Mouse (Mus musculus): ENCODE results near the gene Stx6. TPM values are rescaled to one million over a fixed set of nuclear protein-coding genes. Genes with fewer than 3 reads are reported as not detected.
A peak's percentile ranks its signal among the peaks of the same experiment; 100 is the strongest.

The Stx6 gene
- polyA plus RNA-seq, 1 experiment from 2014 or later, result 82.9 TPM

DNA sequence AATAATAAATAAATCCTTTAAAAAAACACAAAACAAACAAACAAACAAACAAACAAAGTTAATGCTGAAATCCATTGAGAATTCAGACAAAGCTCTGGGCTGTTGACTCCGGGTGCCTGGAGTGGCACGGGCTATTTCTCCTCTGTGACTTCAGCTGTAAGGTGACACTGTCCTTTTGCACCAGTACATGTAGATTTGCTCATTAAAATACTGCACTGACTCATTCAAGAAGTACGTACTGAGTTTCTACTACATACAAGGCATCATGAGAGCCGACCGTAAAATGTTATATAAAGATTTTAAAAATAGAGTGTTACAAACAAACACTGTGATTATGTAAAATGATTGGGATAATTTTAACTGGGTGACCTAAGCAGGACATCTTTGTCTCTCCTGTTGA, 34.1 kb upstream of the Stx6 start:
- no peaks in the 10 kb centered on the region for H3K27me3 ChIP-seq (replicated peaks; ENCODE audit: control insufficient read depth, insufficient read depth, low read length)
- ATAC-seq, result no peak
- WGBS, result 95% methylated on average over 5 of the region's 5 CpGs

GRCm38 (mm10) chr1:155126716-155127115, 31.8 kb upstream of the Stx6 start:
- WGBS, result 75% methylated on average over 5 of the region's 5 CpGs
- no peak for ATAC-seq
- H3K4me3 ChIP-seq (ENCODE audit: low read length), result no peak overlapping the region
- no peaks in the 10 kb centered on the region for H3K36me3 ChIP-seq (ENCODE audit: control insufficient read depth, insufficient read depth, low read length)
- H3K9ac ChIP-seq (ENCODE audit: low read depth, low read length), result no peak overlapping the region
- no peaks in the 10 kb centered on the region for H3K27me3 ChIP-seq (replicated peaks; ENCODE audit: control insufficient read depth, insufficient read depth, low read length)
- H3K4me2 ChIP-seq (ENCODE audit: low read length), result no peak overlapping the region
- H3K4me1 ChIP-seq (ENCODE audit: control insufficient read depth, insufficient read depth, low read depth, low read length), result no peaks in the 10 kb centered on the region
- no peak overlapping the region for H3K27ac ChIP-seq (ENCODE audit: low read depth, low read length)
- H3K9me3 ChIP-seq (ENCODE audit: control insufficient read depth, low read length), result no peaks in the 10 kb centered on the region

More for the DNA sequence above, 34.1 kb upstream of the Stx6 start:
- Histone ChIP-seq H3K4me2 (ENCODE audit: low read length) (no peak overlapping the region), H3K9ac (ENCODE audit: low read depth, low read length) (no peak overlapping the region), H3K9me3 (ENCODE audit: control insufficient read depth, low read length) (no peaks in the 10 kb centered on the region), H3K27ac (ENCODE audit: low read depth, low read length) (no peak overlapping the region), H3K4me3 (ENCODE audit: low read length) (no peak overlapping the region), H3K4me1 (ENCODE audit: control insufficient read depth, insufficient read depth, low read depth, low read length) (no peaks in the 10 kb centered on the region), H3K36me3 (ENCODE audit: control insufficient read depth, insufficient read depth, low read length) (no peaks in the 10 kb centered on the region)

GRCm38 (mm10) chr1:155127429-155127934, 31.0 kb upstream of the Stx6 start:
- Histone ChIP-seq H3K27me3 (replicated peaks; ENCODE audit: control insufficient read depth, insufficient read depth, low read length) (no peaks in the 10 kb centered on the region), H3K27ac (ENCODE audit: low read depth, low read length) (no peak overlapping the region), H3K4me1 (ENCODE audit: control insufficient read depth, insufficient read depth, low read depth, low read length) (no peaks in the 10 kb centered on the region), H3K9me3 (ENCODE audit: control insufficient read depth, low read length) (no peaks in the 10 kb centered on the region), H3K36me3 (ENCODE audit: control insufficient read depth, insufficient read depth, low read length) (no peaks in the 10 kb centered on the region), H3K9ac (ENCODE audit: low read depth, low read length) (no peak overlapping the region), H3K4me3 (ENCODE audit: low read length) (no peak overlapping the region), H3K4me2 (ENCODE audit: low read length) (no peak overlapping the region)
- 84% methylated on average over 5 of the region's 5 CpGs for WGBS
- ATAC-seq, result no peak

GRCm38 (mm10) chr1:155134866-155135265, 23.6 kb upstream of the Stx6 start:
- H3K9ac ChIP-seq (ENCODE audit: low read depth, low read length), result no peak overlapping the region
- no peak overlapping the region for H3K27ac ChIP-seq (ENCODE audit: low read depth, low read length)
- no peaks in the 10 kb centered on the region for H3K27me3 ChIP-seq (replicated peaks; ENCODE audit: control insufficient read depth, insufficient read depth, low read length)
- no peak for ATAC-seq
- no peak overlapping the region for H3K4me3 ChIP-seq (ENCODE audit: low read length)
- H3K36me3 ChIP-seq (ENCODE audit: control insufficient read depth, insufficient read depth, low read length), result no peaks in the 10 kb centered on the region
- H3K4me2 ChIP-seq (ENCODE audit: low read length), result no peak overlapping the region
- no peaks in the 10 kb centered on the region for H3K4me1 ChIP-seq (ENCODE audit: control insufficient read depth, insufficient read depth, low read depth, low read length)
- H3K9me3 ChIP-seq (ENCODE audit: control insufficient read depth, low read length), result no peaks in the 10 kb centered on the region
- 79% methylated on average over 8 of the region's 8 CpGs for WGBS

- no peaks in the 10 kb centered on the region for H3K27me3 ChIP-seq (replicated peaks; ENCODE audit: control insufficient read depth, insufficient read depth, low read length)
- 93% methylated on average over 7 of the region's 7 CpGs for WGBS
- no peak overlapping the region for H3K9ac ChIP-seq (ENCODE audit: low read depth, low read length)
- no peaks in the 10 kb centered on the region for H3K4me1 ChIP-seq (ENCODE audit: control insufficient read depth, insufficient read depth, low read depth, low read length)
- no peak overlapping the region for H3K27ac ChIP-seq (ENCODE audit: low read depth, low read length)
- H3K4me3 ChIP-seq (ENCODE audit: low read length), result no peak overlapping the region
- H3K4me2 ChIP-seq (ENCODE audit: low read length), result no peak overlapping the region
- no peaks in the 10 kb centered on the region for H3K36me3 ChIP-seq (ENCODE audit: control insufficient read depth, insufficient read depth, low read length)
- no peaks in the 10 kb centered on the region for H3K9me3 ChIP-seq (ENCODE audit: control insufficient read depth, low read length)
- ATAC-seq, result no peak
Measured at GRCm38 (mm10) chr1:155138795-155139194, 19.7 kb upstream of the Stx6 start.

DNA sequence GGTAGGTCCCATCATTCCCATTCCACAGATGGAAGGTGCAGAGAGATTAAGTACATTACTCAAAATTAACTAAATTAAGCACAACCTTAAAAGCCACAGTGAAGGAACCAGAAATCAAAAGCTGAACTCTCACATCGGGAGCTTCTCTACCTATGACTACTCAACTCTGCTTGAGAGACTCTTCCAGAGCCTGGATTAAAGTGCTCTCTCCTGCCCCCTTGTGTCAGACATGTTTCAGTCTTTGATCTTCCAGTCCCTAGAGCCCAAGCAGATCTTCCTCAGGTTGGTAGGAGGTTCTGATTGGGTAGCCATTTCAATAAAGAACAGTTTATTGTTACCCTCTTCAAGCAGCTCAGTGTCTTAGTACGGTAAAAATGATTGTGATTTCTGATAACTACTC, 18.4 kb upstream of the Stx6 start:
- no peak for ATAC-seq
- H3K9ac ChIP-seq (ENCODE audit: low read depth, low read length), result no peak overlapping the region
- no peaks in the 10 kb centered on the region for H3K36me3 ChIP-seq (ENCODE audit: control insufficient read depth, insufficient read depth, low read length)
- H3K4me2 ChIP-seq (ENCODE audit: low read length), result no peak overlapping the region
- no peaks in the 10 kb centered on the region for H3K9me3 ChIP-seq (ENCODE audit: control insufficient read depth, low read length)
- H3K4me1 ChIP-seq (ENCODE audit: control insufficient read depth, insufficient read depth, low read depth, low read length), result no peaks in the 10 kb centered on the region
- no peak overlapping the region for H3K4me3 ChIP-seq (ENCODE audit: low read length)
- no peak overlapping the region for H3K27ac ChIP-seq (ENCODE audit: low read depth, low read length)
- WGBS, result 73% methylated on average over 2 of the region's 2 CpGs
- H3K27me3 ChIP-seq (replicated peaks; ENCODE audit: control insufficient read depth, insufficient read depth, low read length), result no peaks in the 10 kb centered on the region

GRCm38 (mm10) chr1:155145620-155146019, 12.9 kb upstream of the Stx6 start:
- Histone ChIP-seq H3K4me1 (ENCODE audit: control insufficient read depth, insufficient read depth, low read depth, low read length) (no peaks in the 10 kb centered on the region), H3K36me3 (ENCODE audit: control insufficient read depth, insufficient read depth, low read length) (no peaks in the 10 kb centered on the region), H3K9me3 (ENCODE audit: control insufficient read depth, low read length) (no peaks in the 10 kb centered on the region), H3K27me3 (replicated peaks; ENCODE audit: control insufficient read depth, insufficient read depth, low read length) (no peaks in the 10 kb centered on the region), H3K4me3 (ENCODE audit: low read length) (no peak overlapping the region), H3K4me2 (ENCODE audit: low read length) (no peak overlapping the region; the same call in 1 of the 2 replicates), H3K9ac (ENCODE audit: low read depth, low read length) (no peak overlapping the region), H3K27ac (ENCODE audit: low read depth, low read length) (no peak overlapping the region)
- no peak for ATAC-seq
- 68% methylated on average over 6 of the region's 6 CpGs for WGBS

GRCm38 (mm10) chr1:155146572-155146980, 11.9 kb upstream of the Stx6 start, which contains the start of gene Mr1:
Gene Mr1, minus strand, starts transcription at chr1:155146814.
- Histone ChIP-seq H3K4me1 (ENCODE audit: control insufficient read depth, insufficient read depth, low read depth, low read length) (no peaks in the 10 kb centered on the region), H3K9ac (ENCODE audit: low read depth, low read length) (no peak within 1 kb of the TSS), H3K4me3 (ENCODE audit: low read length) (peak within 1 kb of the TSS; percentile 21; the same call in 1 of the 2 replicates), H3K27ac (ENCODE audit: low read depth, low read length) (no peak within 1 kb of the TSS), H3K9me3 (ENCODE audit: control insufficient read depth, low read length) (no peaks in the 10 kb centered on the region), H3K4me2 (ENCODE audit: low read length) (peak within 1 kb of the TSS; percentile 25), H3K27me3 (replicated peaks; ENCODE audit: control insufficient read depth, insufficient read depth, low read length) (no peaks in the 10 kb centered on the region), H3K36me3 (ENCODE audit: control insufficient read depth, insufficient read depth, low read length) (no peaks in the 10 kb centered on the region)
- 49% methylated on average over 8 of the region's 8 CpGs for WGBS
- peak; percentile 85 for ATAC-seq

DNA sequence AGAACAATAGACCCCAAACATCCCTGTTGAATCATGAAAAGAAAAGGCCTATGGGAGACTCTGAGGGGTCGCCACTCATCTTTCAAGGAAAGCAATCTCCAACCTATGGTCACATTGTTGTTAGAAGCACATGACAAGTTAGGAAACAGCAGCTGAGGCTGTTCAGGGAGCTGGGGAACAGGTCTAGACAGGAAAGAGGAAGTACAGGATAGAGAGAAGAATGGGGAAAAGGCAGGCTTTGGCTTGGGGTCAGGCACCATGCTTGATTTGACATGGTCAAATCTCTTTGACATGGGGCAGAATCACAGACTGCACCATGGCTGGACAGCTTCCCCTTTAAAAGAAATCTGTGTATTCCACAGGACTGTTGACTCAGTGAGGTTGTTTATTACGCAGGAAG, 11.3 kb upstream of the Stx6 start:
- H3K27ac ChIP-seq (ENCODE audit: low read depth, low read length), result no peak overlapping the region
- H3K9ac ChIP-seq (ENCODE audit: low read depth, low read length), result no peak overlapping the region
- H3K9me3 ChIP-seq (ENCODE audit: control insufficient read depth, low read length), result no peaks in the 10 kb centered on the region
- WGBS, result 92% methylated on average over 2 of the region's 2 CpGs
- H3K4me3 ChIP-seq (ENCODE audit: low read length), result no peak overlapping the region
- ATAC-seq, result no peak
- H3K36me3 ChIP-seq (ENCODE audit: control insufficient read depth, insufficient read depth, low read length), result no peaks in the 10 kb centered on the region
- H3K4me1 ChIP-seq (ENCODE audit: control insufficient read depth, insufficient read depth, low read depth, low read length), result no peaks in the 10 kb centered on the region
- no peaks in the 10 kb centered on the region for H3K27me3 ChIP-seq (replicated peaks; ENCODE audit: control insufficient read depth, insufficient read depth, low read length)
- H3K4me2 ChIP-seq (ENCODE audit: low read length), result no peak overlapping the region

GRCm38 (mm10) chr1:155149403-155149802, 9.1 kb upstream of the Stx6 start:
- no peak overlapping the region for H3K27ac ChIP-seq (ENCODE audit: low read depth, low read length)
- WGBS, result 86% methylated on average over 3 of the region's 3 CpGs
- no peaks in the 10 kb centered on the region for H3K36me3 ChIP-seq (ENCODE audit: control insufficient read depth, insufficient read depth, low read length)
- H3K4me2 ChIP-seq (ENCODE audit: low read length), result no peak overlapping the region
- no peak for ATAC-seq
- no peak overlapping the region for H3K9ac ChIP-seq (ENCODE audit: low read depth, low read length)
- no peaks in the 10 kb centered on the region for H3K4me1 ChIP-seq (ENCODE audit: control insufficient read depth, insufficient read depth, low read depth, low read length)
- no peak overlapping the region for H3K4me3 ChIP-seq (ENCODE audit: low read length)
- no peaks in the 10 kb centered on the region for H3K27me3 ChIP-seq (replicated peaks; ENCODE audit: control insufficient read depth, insufficient read depth, low read length)
- no peaks in the 10 kb centered on the region for H3K9me3 ChIP-seq (ENCODE audit: control insufficient read depth, low read length)

All from hindbrain, embryonic 16.5 days (tissue).